Mouse (Mus musculus) gastrocnemius, adult 8-10 months (tissue): ENCODE measurements around the gene Poln. TPM values are rescaled to one million over a fixed set of nuclear protein-coding genes. Genes with fewer than 3 reads are reported as not detected.

ENCODE experiments used
- DNase-seq, 2 experiments: peaks; one replicate each; pipeline ENCODE4 v3.0.0; 2022; ENCODE audit warnings: low spot score in 2 of 2
- total RNA-seq, 4 experiments: library from RNA; stranded (reverse); gene quantifications; 2 replicates each; pipeline ENCODE4 v1.2.4; 2022

Gene Poln
- total RNA-seq, 4 experiments from 2014 or later: 0.51 to 2.3 (median 0.89) TPM; not detected in 1

DNA sequence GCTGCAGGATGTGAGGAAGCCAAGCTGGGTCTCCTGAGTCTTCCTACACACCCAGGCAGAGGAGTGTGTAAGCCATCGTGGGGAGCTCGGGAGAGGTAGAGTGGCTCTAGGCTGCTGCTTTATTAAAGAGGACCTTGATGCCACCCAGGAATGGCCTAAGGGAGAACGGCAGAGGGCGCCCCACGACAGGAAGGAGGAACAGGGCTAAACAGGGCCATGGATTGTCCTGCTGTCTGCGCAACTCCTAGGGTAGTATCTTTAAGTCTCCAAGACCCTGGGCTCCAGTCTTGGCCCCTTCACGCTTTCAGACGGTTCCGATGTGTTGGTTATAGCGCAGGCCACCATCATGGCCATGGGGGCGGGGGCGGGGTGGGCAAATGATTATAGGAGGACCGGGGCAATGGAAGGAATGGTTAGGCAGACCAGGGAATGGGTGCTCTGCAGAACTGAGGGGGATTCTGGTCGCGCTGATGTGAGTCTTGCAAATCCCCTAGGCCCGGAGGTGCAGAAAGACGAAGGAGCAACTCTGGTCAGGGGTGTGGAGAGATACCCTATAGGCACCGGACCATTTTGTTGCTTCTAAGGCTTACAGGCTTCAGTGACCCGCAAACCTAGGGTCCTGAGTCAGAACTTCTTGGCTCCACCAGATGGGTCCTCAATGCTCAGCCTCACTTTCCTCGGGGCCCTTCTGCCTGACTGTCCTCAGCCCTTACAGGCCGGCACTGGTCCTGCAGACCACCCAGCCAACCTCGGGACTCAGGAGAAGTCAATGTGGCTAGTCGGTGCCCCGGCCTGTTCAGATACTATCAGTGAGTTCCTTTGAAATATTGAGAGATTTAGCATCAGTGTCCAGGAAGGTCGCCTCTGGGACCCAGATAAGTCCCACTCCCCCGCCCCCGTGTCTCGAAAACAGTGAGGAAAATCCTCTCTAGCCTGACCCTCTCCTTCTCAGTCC is 174.3 kb downstream of the Poln start:
- no peak for DNase-seq

DNA sequence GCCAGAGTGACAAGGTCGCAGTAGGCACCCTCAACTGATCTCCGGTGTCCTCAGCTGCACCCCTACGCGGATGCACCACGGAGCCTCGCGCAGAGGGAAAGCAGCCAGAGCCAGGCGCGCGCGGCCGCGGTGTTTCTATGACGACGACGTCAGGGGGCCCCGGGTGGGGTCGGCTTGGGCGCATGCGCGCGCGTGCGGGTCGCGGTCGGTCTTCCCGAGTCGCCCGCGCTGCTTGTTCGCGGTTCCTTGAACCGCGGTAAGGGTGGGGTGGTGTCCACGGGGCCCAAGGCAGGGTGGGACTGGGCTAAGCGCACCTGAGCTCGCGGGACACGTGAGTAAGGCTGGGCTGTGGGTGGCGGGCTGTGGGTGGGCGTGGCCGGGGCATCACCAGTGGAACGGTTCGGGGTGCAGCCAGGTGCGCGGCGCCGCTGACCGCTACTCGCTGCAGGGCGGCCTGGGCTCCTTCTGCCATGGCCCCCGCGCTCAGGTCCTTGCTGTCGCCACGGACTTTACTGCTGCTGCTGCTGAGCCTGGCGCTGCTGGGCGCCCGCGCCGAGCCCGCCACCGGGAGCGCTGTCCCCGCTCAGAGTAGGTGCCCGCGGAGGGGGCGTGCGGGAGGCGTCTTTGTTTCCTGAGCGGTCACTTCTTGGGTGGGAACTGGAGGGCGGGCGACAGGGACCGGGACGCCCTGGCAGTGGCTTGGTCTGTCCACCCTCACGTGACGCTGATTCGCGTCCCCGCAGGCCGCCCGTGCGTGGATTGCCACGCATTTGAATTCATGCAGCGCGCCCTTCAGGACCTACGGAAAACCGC is 185.7 kb downstream of the Poln start, which contains the start of gene Gm1673:
Gm1673 (plus strand) TSS at position 125 of the 813 bp plus-strand sequence.
- no peak for DNase-seq

DNA sequence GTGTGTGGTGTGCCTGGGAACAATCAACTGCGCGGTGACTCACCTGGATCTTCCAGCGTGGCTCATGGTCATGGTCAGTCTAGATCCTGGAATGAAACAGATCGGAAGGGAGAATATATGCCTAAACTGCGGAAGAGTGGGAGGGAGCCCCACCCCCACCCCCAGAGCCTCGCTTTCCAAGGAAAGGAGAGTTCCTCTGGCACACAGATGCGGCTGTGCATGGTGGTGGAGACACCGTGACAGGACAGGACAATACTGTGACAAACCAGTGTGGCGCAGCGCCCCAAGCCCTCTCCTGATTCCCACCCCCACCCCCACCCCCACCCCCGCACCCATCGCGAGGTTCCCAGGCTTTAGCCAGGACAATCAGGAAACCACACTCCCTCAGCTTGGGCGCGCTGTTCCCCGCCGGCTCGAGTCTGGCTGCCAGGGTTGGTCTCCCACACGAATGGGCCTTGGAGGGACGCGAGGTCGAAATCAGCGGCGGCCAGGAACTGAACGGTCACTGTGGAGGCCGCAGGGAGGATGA is 186.5 kb downstream of the Poln start:
- no peak for DNase-seq

DNA sequence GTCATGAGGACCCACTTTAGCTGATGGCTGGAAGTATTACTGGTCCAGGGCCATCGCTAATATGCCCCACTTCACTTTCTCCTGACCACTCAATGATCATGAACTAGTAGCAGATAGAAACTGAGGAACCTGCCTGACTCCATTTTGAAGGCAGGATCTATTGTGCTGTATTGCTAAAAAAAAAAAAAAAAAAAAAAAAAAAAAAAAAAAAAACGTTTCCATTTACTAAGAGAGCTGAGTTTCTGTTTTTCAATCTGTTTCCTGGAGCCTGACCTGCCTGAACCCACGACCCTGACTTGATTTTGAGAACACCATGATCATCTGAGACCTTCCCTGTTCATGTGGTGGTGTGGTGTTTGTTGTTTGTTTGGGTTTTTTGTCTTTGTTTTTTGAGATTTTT is 193.0 kb downstream of the Poln start:
- no peak for DNase-seq

DNA sequence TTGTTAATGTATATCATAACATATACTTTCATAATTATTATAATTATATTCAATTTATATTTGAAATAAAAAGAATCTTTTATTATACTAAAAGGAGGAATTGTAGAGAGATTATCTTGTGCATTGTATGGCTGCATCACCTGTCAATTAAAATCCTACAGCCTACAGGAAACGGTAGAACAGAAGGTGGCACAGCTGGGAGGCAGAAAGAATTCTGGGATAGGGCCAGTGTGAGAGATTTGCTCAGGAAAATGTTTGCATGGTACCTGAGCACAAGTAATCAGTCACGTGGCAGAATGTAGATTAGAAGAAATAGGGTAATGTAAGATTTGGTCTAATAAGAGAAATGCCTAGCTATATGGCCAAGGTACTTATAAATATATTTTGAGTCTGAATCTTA is 194.5 kb downstream of the Poln start:
- no peak for DNase-seq

DNA sequence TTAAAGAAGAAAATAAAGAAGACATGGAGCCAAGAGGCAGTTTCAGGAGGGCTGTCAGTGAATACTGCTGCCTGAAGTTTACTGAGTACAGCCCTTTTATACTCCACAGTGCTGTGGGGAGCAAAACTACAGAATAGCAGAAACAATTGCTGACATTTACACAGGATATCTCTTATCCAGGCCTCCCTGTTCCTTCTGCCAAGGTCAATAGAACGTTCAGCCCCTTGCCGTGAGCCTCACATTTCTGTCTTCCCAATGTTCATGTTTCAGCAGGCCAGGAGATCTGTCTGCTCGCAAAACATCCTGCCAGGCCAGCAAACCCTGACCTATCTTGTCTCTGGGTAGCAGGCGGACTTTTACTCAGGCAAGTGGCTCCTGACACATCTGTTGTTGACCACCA is 209.9 kb downstream of the Poln start:
- no peak for DNase-seq

Other genes starting within 250 kb of the Poln start
- 1 to 10 TPM; 5.7 to 7.0 (median 6.4) TPM for gene Nelfa, start 233.0 kb downstream of the Poln start, total RNA-seq
- gene Gm1673, start 186.0 kb downstream of the Poln start, total RNA-seq: not detected
- gene Nat8l, start 173.5 kb downstream of the Poln start, total RNA-seq: under 1 TPM; 0.16 to 0.24 (median 0.20) TPM
- 1 to 10 TPM; 3.5 to 4.0 (median 3.6) TPM for gene Haus3, start 79 bp upstream of the Poln start, total RNA-seq
- 10 to 100 TPM; 17.0 to 30.9 (median 24.8) TPM for gene Mxd4, start 18.3 kb upstream of the Poln start, total RNA-seq
- gene Zfyve28, start 119.0 kb upstream of the Poln start, total RNA-seq: 1 to 10 TPM in 1 of 4 experiments, under 1 TPM in 3; 0.35 to 1.3 (median 0.68) TPM
- not detected for gene Cfap99, start 119.2 kb upstream of the Poln start, total RNA-seq
- 10 to 100 TPM; 14.0 to 17.5 (median 15.9) TPM for gene Rnf4, start 166.8 kb upstream of the Poln start, total RNA-seq
- 10 to 100 TPM; 11.0 to 14.2 (median 11.5) TPM for gene Fam193a, start 200.5 kb upstream of the Poln start, total RNA-seq